Mouse (Mus musculus): Measurements from ENCODE around the gene Cog5. TPM values are rescaled to one million over a fixed set of nuclear protein-coding genes. Genes with fewer than 3 reads are reported as not detected.

Gene Cog5
- total RNA-seq, 2 experiments from 2014 or later: 42.1 to 47.9 TPM

DNA sequence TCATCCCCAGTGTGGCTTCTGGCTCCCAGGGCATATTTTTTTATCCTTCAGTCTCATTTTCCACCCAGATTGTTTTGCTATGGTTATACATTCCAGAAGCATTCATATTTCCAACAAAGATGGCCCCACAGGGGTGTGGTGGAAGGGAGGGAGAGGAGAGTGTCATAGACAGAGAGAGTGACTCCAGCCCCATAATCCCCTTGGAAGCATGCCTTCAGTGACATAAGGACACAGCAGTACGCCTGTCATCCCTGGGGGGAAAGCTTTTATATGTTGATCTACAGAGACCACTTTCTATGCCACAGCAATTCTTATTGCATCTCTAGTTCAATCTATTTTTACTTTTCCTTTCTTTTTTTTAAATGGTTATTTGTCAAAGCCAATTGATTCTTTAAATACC, 129.6 kb downstream of the Cog5 start:
- intact Hi-C loops (cut with DNase I): no loop called here
- no peak for DNase-seq (ENCODE audit: extremely low spot score in 1 of 2, low spot score in 2 of 2)

DNA sequence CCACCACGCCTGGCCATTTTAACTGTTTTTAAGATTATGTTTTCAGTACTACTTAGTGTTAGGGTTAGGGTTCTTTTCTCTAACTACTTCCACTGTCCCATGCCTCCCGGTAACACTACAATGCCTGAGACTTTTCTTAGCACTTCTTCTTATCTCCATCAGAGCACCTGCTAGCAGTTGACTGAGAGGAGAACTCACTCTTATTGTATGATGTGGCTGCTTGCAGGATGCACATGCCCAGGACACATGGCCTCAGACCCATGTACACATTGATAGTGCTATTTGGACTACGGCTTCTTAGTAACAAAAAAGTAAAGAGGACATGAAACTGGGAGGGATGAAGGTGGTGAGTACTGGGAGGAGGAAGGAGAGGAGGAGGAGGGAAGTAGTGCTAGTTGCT, 133.9 kb downstream of the Cog5 start:
- intact Hi-C loops (cut with DNase I): no loop called here
- no peak for DNase-seq (ENCODE audit: extremely low spot score in 1 of 2, low spot score in 2 of 2)

DNA sequence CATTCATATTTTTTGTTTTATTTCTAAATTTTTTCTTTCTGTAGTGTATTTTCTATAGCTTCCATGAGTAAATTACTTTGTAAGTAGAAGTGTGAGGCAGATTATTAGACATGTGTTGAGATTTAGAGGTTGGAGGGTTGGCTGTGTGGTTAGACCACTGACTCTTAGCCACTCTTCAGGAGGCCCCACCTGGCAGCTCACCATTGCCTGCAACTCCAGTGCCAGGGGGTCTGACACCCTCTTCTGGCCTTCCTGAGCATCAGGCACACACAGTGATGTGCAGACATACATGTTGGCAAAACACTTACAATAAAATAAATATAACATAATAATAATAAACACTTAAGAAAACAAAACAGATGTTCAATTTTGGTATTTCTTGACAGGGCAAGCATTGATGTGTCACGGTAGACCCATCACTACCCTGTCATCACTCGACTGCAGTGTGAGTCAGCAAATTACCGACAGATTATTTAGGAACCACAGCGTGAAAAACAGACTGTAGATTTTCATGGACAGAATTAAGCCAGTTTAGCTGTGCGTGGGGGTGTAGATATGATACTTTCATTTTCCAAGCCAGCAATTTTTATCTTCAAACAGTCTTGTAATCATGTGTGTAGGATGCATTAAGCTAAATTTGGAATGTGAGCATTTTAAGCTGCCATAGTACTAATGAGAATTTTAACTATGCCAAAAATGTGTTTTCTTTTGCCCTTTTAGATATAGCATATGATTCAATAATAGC, 151.9 kb downstream of the Cog5 start:
- intact Hi-C loops (cut with DNase I): no loop called here
- DNase-seq (ENCODE audit: extremely low spot score in 1 of 2, low spot score in 2 of 2): no peak

DNA sequence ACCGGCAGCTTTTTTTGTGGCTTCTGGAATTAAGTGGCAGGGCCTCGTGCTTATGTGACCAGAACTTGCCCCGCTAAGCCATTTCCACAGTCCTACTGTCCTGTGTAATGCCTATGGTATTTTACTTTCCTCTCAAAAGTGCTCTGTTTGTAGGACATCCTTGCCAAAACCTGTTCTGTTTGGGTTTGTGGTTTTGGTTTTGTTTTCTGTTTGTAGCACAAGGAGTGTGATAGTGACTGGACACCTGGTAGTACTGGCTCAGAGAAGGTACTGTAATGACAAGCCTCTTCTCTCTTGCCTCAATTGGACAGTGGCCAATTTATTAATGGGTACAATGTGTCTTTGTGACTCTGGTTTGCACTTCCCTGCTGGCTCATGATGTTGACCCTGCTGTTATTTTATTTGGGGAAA, 163.4 kb downstream of the Cog5 start:
- intact Hi-C loops (cut with DNase I): no loop called here
- DNase-seq (ENCODE audit: extremely low spot score in 1 of 2, low spot score in 2 of 2): no peak

DNA sequence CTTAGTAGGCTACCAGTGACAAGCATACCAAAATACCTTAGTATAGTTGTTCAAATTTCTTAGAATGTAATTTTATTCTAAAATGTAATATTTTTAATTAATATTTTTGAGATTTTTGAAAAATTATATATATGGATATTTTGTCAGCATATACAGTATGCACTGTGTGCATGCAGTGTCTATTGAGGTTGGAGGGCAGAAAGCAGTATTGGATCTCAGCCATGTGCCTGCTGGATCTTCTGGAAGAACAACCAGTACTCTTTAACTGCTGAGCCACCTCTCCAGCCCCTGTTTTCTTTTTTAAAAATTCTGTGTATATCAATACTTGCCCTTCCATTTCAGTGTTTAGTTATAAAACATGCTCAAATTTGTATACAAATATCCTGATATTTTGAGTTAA, 164.4 kb downstream of the Cog5 start:
- DNase-seq (ENCODE audit: extremely low spot score in 1 of 2, low spot score in 2 of 2): no peak
- intact Hi-C loops (cut with DNase I): no loop called here

DNA sequence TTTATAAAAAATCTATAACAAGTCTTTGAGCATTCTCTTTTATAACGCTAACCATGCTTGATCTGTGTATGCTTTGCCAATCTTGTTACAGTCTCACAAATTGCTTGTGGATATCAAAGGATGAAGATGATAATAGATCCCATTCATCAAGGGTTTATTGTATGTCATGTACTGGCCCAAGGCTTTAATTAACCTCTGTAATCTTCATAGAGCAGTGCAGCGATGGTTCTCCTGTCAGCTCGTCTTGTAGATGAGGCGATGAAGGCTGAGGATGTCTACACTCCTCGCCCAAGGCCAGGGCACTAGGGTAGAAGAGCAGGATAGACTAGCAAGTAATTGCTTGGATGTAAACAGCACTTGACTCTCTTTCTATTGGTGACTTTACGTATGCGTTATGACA, 164.9 kb downstream of the Cog5 start:
- intact Hi-C loops (cut with DNase I): no loop called here
- no peak for DNase-seq (ENCODE audit: extremely low spot score in 1 of 2, low spot score in 2 of 2)

DNA sequence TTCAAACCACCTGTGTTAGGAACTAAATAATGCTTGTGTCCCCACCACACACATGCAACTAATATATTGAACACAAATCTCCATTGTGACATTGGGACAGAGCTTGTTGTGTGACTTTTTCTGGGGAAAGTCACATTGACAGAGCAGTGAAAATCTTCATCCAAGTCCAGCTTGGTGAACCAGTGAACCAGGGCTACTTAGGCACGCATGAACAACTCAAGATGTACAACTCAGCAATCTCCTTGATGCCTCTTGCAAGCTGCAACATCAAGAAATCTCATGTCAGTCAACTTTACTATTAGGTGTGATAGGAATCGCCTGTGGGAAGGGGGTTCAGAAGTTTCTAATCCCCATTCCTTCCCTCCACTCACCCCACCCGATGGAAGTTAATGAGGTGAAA, 169.0 kb downstream of the Cog5 start:
- intact Hi-C loops (cut with DNase I): no loop called here

DNA sequence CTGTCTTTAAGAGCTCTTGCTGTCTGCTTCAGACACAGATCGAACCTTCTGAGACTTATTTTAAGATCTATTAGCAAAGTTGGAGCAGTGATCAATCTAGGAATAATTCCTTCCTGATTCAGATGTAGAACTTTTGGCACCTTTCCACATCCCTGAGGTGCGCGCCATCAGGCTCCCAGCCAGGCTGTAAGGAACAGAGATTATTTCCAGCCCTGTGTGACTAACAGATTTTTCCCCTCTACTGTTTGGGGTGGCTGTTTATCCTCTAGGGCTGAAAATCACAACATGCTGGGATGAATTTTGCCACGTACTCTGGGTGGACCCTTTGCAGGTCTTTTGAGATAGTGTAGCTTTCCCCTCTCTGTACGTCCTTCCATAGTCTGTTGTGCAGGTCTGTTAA, 170.2 kb downstream of the Cog5 start:
- intact Hi-C loops (cut with DNase I): no loop called here
- DNase-seq (ENCODE audit: extremely low spot score in 1 of 2, low spot score in 2 of 2): no peak

More for the DNA sequence above, 169.0 kb downstream of the Cog5 start:
- DNase-seq (ENCODE audit: extremely low spot score in 1 of 2, low spot score in 2 of 2): no peak

DNA sequence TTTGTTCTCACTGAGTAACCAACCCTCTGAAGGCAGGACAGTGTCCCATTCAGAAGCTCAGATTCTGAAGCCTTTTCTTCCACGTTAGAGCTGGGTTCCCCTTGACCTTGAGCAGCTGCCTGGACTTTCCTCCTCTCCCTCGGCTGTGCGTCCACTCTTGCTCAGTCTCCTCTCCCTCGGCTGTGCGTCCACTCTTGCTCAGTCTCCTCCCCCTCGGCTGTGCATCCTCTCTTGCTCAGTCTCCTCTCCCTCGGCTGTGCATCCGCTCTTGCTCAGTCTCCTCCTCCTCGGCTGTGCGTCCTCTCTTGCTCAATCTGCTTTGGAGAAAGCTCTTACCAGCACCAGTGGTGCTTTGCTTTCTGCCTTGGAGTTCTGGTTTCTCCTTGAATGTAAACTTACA, 171.2 kb downstream of the Cog5 start:
- DNase-seq (ENCODE audit: extremely low spot score in 1 of 2, low spot score in 2 of 2): peak in 1 of 2 experiments; percentile 22
- intact Hi-C loops (cut with DNase I): no loop called here

DNA sequence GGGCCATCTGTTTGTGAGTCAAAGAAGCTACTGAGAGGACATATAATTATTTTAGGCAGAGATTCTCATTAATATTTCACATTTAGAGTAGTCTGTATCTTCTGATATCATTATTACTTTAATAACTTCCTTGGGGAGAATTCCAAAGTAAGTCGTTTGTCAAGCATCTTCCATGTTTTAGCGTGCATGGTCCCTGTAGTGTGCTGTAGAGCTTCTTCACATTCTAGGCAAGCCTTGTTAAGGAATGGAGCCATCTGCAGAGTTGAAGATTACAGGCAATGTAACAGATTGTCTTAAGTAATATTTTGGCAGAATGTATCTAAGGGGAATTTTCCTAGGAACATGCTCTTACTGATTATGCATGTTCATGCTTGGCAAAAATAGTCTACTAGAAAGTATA, 171.8 kb downstream of the Cog5 start:
- DNase-seq (ENCODE audit: extremely low spot score in 1 of 2, low spot score in 2 of 2): no peak
- intact Hi-C loops (cut with DNase I): no loop called here

DNA sequence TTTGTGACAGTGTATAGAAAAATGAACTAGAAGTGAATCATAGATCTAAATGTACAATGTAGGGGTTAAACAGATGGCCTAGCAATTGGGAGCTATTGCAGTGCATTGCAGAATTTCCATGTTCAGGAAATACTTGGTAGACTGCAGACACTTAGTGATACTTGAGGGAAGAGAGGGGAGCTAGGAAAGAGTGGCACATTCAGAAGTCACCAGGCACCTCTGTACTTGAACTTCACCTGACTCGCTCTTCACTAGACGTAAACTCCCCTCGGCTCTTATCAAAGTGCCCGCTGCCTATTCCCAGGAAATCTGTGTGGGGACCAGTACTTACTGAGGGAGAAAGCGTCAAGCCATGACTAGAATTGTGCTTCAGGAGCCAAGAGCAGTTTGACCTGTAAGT, 180.8 kb downstream of the Cog5 start:
- no peak for DNase-seq (ENCODE audit: extremely low spot score in 1 of 2, low spot score in 2 of 2)
- intact Hi-C loops (cut with DNase I): no loop called here

DNA sequence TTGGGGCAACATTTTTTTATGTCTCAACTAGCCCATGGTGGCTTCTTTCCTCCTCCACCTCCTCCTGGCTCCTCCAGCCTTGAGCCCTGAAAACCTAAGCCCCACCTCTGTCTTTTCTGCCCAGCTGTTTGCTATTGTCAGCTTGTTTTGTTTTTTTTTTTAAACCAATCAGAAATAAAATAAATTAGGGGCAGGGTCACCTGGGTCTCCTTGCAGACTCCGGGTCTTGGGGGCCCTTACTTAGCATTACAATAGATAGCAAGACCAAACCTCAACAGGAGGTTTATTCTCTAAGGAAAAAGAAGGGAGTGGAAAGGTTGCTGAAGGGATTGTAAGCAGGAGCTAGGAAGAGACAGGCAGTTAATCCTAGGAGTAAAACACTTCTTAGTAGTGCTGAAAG, 181.5 kb downstream of the Cog5 start:
- intact Hi-C loops (cut with DNase I): no loop called here
- no peak for DNase-seq (ENCODE audit: extremely low spot score in 1 of 2, low spot score in 2 of 2)

DNA sequence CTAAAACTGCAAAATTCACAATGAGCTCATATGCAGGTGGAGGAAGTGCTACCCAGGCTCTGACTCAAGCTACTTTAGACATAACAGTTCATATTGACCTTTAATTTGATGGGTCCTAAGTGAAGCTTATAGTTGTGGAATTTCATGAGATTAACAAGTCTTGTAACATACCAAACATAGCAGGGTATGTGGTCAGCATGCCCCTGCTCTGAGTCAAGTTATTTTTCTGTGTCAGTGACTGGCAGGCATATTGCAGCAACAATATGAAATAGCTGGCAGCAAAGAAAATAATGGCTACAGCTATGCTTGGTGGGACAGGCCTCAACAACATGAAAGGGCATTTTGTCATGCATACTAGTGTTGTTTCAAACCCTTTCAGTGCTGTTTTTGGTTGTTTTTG, 183.9 kb downstream of the Cog5 start:
- intact Hi-C loops (cut with DNase I): no loop called here
- DNase-seq (ENCODE audit: extremely low spot score in 1 of 2, low spot score in 2 of 2): no peak

DNA sequence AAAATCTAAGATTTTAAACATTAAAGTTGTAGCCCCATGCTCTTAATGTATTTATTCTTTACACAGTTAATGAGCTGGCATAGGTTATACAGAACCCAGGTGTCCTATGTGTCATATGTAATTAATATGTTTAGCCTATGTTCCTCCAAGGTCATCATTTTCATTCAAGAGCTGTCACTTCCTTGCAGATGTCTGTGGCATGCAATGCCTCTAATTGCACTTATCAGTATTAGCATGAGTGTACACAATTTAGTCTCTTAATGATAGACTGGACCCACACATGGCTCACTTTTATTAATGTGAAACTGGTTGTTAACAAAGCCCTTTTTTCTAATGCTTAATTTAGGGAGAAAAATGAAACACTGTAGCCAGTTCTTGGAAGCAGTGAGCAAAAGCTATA, 184.6 kb downstream of the Cog5 start:
- no peak for DNase-seq (ENCODE audit: extremely low spot score in 1 of 2, low spot score in 2 of 2)
- intact Hi-C loops (cut with DNase I): no loop called here

DNA sequence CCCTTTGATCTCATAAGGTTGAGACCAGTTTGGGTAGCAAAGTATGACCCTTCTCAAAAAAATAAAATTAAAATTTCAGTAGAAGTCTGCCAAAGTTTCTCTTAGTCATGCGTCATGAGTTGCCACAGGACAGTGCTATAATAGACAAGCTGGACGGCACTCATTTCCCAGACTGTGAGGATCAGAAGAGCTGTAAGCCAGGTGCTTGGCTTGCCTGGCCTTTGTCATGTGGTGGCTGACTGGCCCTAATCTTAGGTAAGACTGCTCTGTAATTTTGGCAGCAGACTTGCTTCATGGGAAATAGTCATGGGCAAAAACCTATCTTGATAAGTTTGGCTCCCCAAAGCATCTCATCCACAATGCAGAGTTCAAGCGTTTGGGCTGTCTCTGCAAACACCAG, 191.4 kb downstream of the Cog5 start:
- no peak for DNase-seq (ENCODE audit: extremely low spot score in 1 of 2, low spot score in 2 of 2)
- intact Hi-C loops (cut with DNase I): no loop called here

DNA sequence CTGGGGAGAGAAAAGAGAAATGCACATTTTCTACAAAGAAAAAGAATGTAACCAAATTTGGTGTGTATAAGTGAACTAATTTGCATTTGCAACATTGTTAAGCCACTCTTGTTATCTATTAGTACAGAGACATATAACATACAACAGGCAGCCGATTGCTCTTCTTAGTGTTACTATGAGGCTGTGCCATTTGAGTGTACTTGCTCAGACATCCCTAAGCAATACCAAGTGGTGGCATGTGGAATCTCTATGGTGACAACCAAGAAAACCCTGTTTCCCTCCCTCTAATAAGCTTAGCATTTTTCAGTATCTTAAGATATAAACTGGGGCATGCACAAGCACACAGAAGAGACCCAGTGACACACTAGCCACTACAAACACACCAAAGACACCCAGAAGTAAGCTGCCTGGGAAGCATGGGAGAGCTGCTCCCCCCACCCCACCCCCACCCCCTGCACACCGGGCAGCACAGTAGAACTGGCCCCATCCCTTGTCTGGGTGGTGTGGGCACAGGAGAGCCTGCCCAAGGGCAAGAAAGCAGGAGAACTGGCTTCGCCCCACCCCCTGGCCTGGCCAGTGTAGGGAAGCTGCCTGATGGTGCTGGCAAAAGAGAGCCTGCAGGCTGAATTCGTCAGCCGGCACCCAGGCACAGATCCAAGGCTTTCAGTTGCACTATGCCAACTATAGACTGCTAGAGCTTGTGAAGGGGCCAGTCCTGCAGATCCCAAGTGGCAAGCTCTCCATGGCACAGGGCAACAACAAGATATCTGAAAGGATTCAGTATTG, 194.2 kb downstream of the Cog5 start:
- peak; percentile 48 to 54 for DNase-seq (ENCODE audit: extremely low spot score in 1 of 2, low spot score in 2 of 2)
- intact Hi-C loops (cut with DNase I): no loop called here

DNA sequence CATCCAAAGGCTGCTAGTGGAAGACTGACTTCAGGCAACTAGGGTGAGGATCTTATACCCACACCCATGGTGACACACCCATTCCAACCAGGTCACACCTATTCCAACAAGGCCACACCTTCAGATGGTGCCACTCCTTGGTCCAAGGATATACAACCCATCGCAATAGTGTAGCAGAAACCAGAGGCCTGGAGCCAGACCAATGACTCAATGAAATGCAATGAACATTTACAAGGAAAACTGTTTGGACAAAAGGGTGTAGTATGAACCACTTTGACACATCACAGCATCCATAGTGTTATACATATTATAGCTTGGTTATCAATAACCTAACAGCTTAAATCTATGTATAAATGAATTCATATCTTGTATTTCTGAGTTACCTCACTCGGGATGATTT, 194.9 kb downstream of the Cog5 start:
- intact Hi-C loops (cut with DNase I): no loop called here
- no peak for DNase-seq (ENCODE audit: extremely low spot score in 1 of 2, low spot score in 2 of 2)

DNA sequence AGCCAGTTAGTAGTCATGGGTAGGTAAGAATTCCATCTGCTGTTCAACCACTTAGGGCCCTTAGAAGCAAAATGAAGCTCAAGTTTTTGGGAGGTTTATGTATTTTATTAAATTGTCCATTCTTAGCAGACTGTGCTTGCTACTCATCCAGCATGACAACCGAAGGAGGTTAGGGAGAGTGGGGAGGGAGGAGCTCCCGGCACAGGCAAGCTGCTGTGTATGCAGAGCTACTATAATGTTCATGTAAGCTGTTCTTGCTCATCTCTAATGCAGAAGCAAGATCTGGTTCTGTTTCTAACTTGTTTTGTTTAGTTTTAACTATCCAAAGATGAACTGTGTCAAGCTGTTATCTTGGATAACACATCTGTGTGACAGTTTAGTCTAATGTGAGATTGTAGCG, 199.4 kb downstream of the Cog5 start:
- no peak for DNase-seq (ENCODE audit: extremely low spot score in 1 of 2, low spot score in 2 of 2)
- intact Hi-C loops (cut with DNase I): no loop called here

DNA sequence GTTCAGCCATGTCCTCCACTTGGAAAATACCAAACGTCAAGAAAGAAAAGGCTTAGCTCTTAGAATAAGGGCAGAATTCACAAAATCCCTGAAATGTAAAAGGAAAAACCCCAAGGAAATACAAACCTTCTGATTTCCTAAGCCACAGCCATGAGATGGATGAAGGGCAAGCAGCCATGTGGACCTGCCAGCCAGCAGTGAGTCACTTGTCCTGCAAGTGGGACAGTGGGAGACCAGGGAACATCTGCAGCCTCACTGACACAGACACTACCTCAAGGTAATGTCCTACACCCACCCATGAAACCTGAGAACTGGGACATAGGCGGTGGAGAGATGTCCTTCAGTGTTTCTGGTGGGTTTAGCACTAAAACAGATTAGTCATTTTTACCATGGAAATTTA, 200.1 kb downstream of the Cog5 start:
- intact Hi-C loops (cut with DNase I): no loop called here
- no peak for DNase-seq (ENCODE audit: extremely low spot score in 1 of 2, low spot score in 2 of 2)

DNA sequence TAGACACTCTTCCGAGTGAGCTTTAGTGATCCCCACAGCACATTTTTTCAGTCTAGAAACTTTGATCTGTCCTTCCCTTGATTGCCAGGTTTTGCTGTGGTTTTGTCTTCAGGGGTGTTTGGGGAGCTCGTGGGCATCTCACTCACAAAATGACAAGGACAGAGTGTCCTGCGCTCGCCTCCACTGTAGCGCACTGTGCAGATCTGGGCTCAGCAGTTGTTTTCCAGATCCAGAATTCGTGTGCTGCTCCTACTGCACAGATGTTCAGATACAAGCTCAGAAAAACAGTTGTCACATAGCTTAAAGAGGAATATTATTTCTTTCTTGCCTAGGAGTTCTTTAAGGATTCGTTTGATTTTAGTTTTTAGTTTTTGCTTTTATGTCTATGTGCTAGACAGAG, 203.1 kb downstream of the Cog5 start:
- intact Hi-C loops (cut with DNase I): no loop called here
- DNase-seq (ENCODE audit: extremely low spot score in 1 of 2, low spot score in 2 of 2): no peak
